Mouse (Mus musculus) splenic B cell, adult 2 months (primary cell): Measurements from ENCODE around the gene Scd3.

Source experiments
- DNase-seq: peaks from one replicate; pipeline ENCODE4 v3.0.0-alpha.2; 2011; ENCODE audit warnings: low read depth, low spot score
- H3K27me3 ChIP-seq: 2 replicates; pipeline ENCODE4 v1.6.1; 2012; ENCODE audit warnings: mild to moderate bottlenecking, low read length, moderate library complexity, mixed read lengths; ENCODE audit not compliant: control insufficient read depth, poor library complexity, insufficient read depth, severe bottlenecking
- H3K36me3 ChIP-seq: 2 replicates; pipeline ENCODE4 v1.6.1; 2012; ENCODE audit warnings: mild to moderate bottlenecking, low read length, moderate library complexity, mixed read lengths; ENCODE audit not compliant: control insufficient read depth, poor library complexity, insufficient read depth, severe bottlenecking

Scd3 gene

GRCm38 (mm10) chr19:44203015-44203564 is at the start of gene Scd3:
Scd3 (plus strand) TSS chr19:44203269.
- H3K27me3 ChIP-seq: no peaks in the 10 kb centered on the region
- DNase-seq: no peak
- H3K36me3 ChIP-seq: no peaks in the 10 kb centered on the region

GRCm38 (mm10) chr19:44153781-44154180 is 49.3 kb upstream of the Scd3 start:
- H3K27me3 ChIP-seq: no peaks in the 10 kb centered on the region; the same call in 1 of the 2 replicates
- H3K36me3 ChIP-seq: no peaks in the 10 kb centered on the region
- DNase-seq: no peak

DNA sequence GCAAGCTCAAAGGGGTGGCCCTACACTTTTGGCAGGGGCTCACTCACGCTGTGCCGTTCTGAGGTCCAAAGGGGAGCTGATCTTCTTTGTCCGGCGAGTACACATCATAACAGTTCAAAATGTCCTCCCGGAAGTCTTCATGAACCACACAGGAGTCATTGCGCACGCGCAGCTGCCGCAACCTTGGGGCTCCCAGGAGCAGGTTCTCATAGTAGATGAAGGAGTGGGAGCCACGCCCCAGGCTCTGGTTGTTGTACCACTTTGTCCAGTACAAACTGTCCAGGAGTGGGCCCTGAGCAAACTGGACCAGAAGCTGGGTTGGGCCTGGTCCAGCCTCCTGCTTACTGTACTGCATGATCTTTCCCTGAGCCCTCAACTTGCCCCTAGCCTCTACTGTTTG is 46.1 kb upstream of the Scd3 start:
- no peaks in the 10 kb centered on the region; the same call in 1 of the 2 replicates for H3K27me3 ChIP-seq
- no peak for DNase-seq
- H3K36me3 ChIP-seq: no peaks in the 10 kb centered on the region

DNA sequence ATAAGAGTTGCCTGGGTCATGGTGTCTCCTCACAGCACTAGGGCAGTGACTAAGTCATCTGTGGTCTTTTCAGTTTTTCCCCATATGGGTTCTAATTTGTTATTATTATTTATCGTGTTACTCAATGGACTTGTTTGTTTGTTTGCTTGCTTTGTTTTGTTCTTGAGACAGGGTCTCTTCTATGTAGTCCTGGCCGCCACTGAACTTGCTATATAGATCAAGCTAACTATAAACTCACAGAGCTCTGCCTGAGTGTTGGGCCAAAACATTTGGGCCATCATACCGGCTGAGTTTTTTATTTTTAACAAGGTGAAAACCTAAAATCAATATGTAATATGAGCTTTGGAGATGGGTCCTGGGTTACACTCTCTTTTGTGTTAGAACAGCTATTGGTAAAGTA is 43.7 kb upstream of the Scd3 start:
- no peaks in the 10 kb centered on the region for H3K36me3 ChIP-seq
- no peak for DNase-seq

DNA sequence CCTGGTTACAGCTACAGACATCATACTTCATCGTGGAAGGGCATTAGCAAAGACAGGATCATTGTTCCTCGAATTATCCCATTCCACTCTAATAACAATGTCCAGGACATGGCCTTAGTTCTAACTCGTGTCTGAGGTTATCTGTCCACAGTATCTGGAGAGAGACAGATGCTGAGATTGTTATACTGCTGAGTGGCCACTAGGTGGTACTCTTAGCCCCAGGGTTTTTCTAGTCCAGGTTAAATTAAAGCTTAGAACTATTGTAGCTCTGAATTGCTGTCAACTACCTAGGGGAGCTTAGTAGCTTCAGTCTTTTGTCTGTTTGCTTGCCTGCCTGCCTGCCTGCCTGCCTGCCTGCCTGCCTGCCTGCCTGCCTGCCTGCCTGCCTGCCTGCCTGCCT is 41.6 kb upstream of the Scd3 start:
- H3K27me3 ChIP-seq: no peaks in the 10 kb centered on the region; the same call in 1 of the 2 replicates
- DNase-seq: peak; percentile 55
- H3K36me3 ChIP-seq: no peaks in the 10 kb centered on the region

More for the DNA sequence above, 43.7 kb upstream of the Scd3 start:
- no peaks in the 10 kb centered on the region; the same call in 1 of the 2 replicates for H3K27me3 ChIP-seq

- no peak for DNase-seq
- Histone ChIP-seq H3K36me3 (no peaks in the 10 kb centered on the region), H3K27me3 (no peaks in the 10 kb centered on the region; the same call in 1 of the 2 replicates)
These were observed 28.2 kb upstream of the Scd3 start for GRCm38 (mm10) chr19:44174835-44175234.

GRCm38 (mm10) chr19:44176741-44177140 is 26.3 kb upstream of the Scd3 start:
- no peaks in the 10 kb centered on the region; the same call in 1 of the 2 replicates for H3K27me3 ChIP-seq
- DNase-seq: no peak
- no peaks in the 10 kb centered on the region for H3K36me3 ChIP-seq

- DNase-seq: no peak
- no peaks in the 10 kb centered on the region; the same call in 1 of the 2 replicates for H3K27me3 ChIP-seq
- no peaks in the 10 kb centered on the region for H3K36me3 ChIP-seq
These were observed 22.6 kb upstream of the Scd3 start for GRCm38 (mm10) chr19:44180502-44180901.

DNA sequence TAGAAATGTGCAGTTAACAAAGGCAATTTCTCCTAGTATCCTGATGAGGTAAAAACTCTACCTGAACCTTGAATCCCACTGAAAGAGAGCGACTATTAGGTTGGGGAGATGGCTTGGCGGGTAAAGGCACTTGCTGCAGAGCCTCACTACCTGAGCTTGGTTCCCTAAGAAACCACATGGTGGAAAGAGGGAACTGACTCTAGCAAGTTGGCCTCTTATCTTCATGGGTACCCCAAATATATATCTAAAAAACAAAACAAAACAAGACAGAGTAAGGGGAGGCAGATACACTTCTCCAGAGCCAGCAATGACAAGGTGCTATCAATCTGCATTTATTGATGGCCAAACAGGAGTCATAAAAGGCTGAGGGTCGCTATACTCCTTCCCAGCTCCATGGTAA is 19.1 kb upstream of the Scd3 start:
- Histone ChIP-seq H3K36me3 (no peaks in the 10 kb centered on the region), H3K27me3 (no peaks in the 10 kb centered on the region)
- no peak for DNase-seq

- no peaks in the 10 kb centered on the region for H3K36me3 ChIP-seq
- no peak for DNase-seq
- H3K27me3 ChIP-seq: no peaks in the 10 kb centered on the region
These were observed 14.0 kb upstream of the Scd3 start for GRCm38 (mm10) chr19:44189056-44189455.

GRCm38 (mm10) chr19:44192342-44192741 is 10.7 kb upstream of the Scd3 start, which contains the start of gene Pkd2l1:
Pkd2l1 (minus strand) TSS chr19:44192442.
- no peak for DNase-seq

DNA sequence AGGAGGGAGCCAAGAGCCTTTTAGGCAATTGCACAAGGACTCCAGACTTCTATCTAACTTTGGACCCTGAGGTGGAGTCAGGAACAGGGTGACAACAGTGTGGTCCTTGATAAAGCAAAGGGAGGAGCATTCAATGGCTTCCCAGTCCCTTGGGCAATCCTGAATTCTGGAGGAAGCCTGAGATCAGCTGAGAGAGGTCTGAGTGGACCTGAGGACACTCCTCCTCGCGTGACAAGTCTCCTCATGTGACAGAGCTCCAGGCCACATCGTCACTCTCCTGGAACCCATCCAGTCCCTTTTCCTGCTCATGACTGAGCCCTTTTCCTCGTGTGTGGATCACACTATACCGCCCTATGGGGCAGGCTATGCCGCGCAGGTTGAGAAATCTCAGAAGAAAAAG is 9.2 kb upstream of the Scd3 start:
- Histone ChIP-seq H3K27me3 (no peaks in the 10 kb centered on the region), H3K36me3 (no peaks in the 10 kb centered on the region)
- no peak for DNase-seq

More at GRCm38 (mm10) chr19:44192342-44192741, 10.7 kb upstream of the Scd3 start, which contains the start of gene Pkd2l1:
- Histone ChIP-seq H3K27me3 (no peaks in the 10 kb centered on the region), H3K36me3 (no peaks in the 10 kb centered on the region)

DNA sequence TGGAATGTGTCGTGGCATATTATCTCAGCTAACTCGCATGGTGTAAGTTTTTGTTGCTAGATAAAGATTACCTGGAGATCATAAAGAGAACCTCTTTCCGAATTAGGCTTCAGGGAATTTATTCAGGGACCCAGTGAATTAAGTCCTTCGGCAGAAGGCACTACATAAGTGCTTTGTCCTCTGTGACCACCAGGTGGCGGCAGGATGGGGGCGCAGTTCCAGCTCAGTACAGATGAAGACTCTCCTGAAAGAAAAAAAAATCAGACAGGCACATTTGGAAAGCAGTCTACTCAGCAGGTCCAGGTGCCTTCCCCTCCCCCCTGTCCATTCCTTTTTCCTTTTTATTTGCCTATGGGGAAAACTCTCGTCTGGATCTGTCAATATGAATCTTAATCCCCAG is 7.9 kb upstream of the Scd3 start:
- H3K36me3 ChIP-seq: no peaks in the 10 kb centered on the region
- peak; percentile 76 for DNase-seq

DNA sequence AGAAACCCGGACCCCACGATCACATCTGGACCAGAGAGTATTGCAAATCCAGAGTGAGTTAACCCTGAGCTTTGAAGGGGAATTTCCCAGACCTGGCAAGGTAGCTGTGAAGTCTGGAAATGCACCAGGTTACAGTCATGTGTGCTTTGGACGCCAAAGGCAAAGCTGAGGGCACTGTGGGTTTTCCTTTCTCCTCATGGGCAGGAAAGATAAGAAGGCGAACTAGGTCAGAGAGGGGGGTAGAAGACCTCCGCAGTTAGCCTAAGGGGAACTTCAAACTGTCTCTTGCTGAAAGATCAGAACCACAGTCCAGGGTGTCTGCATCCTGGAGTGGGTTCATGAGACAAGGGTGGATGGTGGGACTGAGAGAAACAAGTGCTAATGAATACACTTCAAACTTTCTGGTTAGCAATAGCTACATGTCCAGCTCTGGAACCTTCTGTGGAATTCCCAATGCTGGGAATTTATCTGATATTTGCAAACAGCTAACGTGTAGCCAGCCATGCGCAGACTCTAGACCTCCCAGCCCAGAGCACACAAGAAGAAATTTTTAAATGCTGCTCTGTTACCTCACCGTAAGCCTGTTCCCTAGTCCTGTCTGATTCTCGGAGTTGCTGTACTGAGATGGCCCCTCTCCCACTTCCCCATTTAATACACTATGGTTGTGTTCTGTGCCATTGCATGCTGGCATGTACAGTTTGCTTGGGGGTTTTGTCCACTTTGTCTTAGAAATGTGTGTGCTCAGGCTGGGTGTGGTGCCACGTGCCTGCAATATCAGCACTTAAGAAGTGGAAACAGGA is 5.8 kb upstream of the Scd3 start:
- DNase-seq: no peak
- Histone ChIP-seq H3K27me3 (no peaks in the 10 kb centered on the region), H3K36me3 (no peaks in the 10 kb centered on the region)

More for the DNA sequence above, 7.9 kb upstream of the Scd3 start:
- H3K27me3 ChIP-seq: no peaks in the 10 kb centered on the region

GRCm38 (mm10) chr19:44198494-44198893 is 4.6 kb upstream of the Scd3 start:
- no peak for DNase-seq
- Histone ChIP-seq H3K27me3 (no peaks in the 10 kb centered on the region), H3K36me3 (no peaks in the 10 kb centered on the region)
